Mouse (Mus musculus) B cell, adult 2 months (primary cell): ENCODE measurements at regions not wholly inside any gene's neighbourhood (a gene's known extent, or its start where the extent isn't known, plus 50 kb on each side); places are given as distances from the start of the nearest gene placed in this dataset.
"Not testable (repeated sequence)": the region's sequence is repeated elsewhere in the genome, so short reads cannot be mapped to it uniquely, and the experiment has no call there.

Experiments used
- DNase-seq, 2 experiments: peaks; one replicate each; pipeline ENCODE4 v3.0.0; 2022

- DNase-seq = no peak
Measured at GRCm38 (mm10) chr4:131432591-131433177, 405.4 kb downstream of the Ptpru start.

GRCm38 (mm10) chr4:131435222-131435621 lies 402.9 kb downstream of the Ptpru start:
- no peak for DNase-seq

GRCm38 (mm10) chr4:131438403-131438802 lies 399.7 kb downstream of the Ptpru start:
- no peak for DNase-seq

- DNase-seq = no peak
Measured at GRCm38 (mm10) chr4:131438883-131439282, 399.2 kb downstream of the Ptpru start.

GRCm38 (mm10) chr4:131440845-131441244 lies 397.2 kb downstream of the Ptpru start:
- no peak for DNase-seq

GRCm38 (mm10) chr4:131443518-131443917 lies 394.6 kb downstream of the Ptpru start:
- DNase-seq = no peak

GRCm38 (mm10) chr4:131450296-131450695 lies 387.8 kb downstream of the Ptpru start:
- DNase-seq = not testable (repeated sequence)

- DNase-seq = no peak
Measured at GRCm38 (mm10) chr4:131457551-131457950, 380.5 kb downstream of the Ptpru start.

GRCm38 (mm10) chr4:131459746-131460145 lies 378.3 kb downstream of the Ptpru start:
- no peak for DNase-seq

GRCm38 (mm10) chr4:131461312-131461711 lies 376.8 kb downstream of the Ptpru start:
- no peak for DNase-seq

GRCm38 (mm10) chr4:131461728-131462127 lies 376.4 kb downstream of the Ptpru start:
- no peak for DNase-seq

- DNase-seq = no peak
Measured at GRCm38 (mm10) chr4:131475023-131475422, 363.1 kb downstream of the Ptpru start.

GRCm38 (mm10) chr4:131478923-131479322 lies 359.2 kb downstream of the Ptpru start:
- DNase-seq = no peak

GRCm38 (mm10) chr4:131483958-131484605 lies 354.0 kb downstream of the Ptpru start:
- DNase-seq = no peak

GRCm38 (mm10) chr4:131484607-131485111 lies 353.4 kb downstream of the Ptpru start:
- no peak for DNase-seq

- no peak for DNase-seq
Measured at GRCm38 (mm10) chr4:131485126-131485825, 352.8 kb downstream of the Ptpru start.

- DNase-seq = peak; percentile 56 to 58
Measured at GRCm38 (mm10) chr4:131486821-131487220, 351.3 kb downstream of the Ptpru start.

GRCm38 (mm10) chr4:131488246-131488645 lies 349.8 kb downstream of the Ptpru start:
- DNase-seq = no peak

GRCm38 (mm10) chr4:131489056-131489455 lies 349.0 kb downstream of the Ptpru start:
- DNase-seq = no peak

GRCm38 (mm10) chr4:131491960-131492359 lies 346.1 kb downstream of the Ptpru start:
- no peak for DNase-seq

GRCm38 (mm10) chr4:131493726-131494125 lies 344.4 kb downstream of the Ptpru start:
- DNase-seq = no peak

- DNase-seq = no peak
Measured at GRCm38 (mm10) chr4:131496900-131497299, 341.2 kb downstream of the Ptpru start.

- DNase-seq = no peak
Measured at GRCm38 (mm10) chr4:131500928-131501650, 337.0 kb downstream of the Ptpru start.
